Mouse (Mus musculus): ENCODE results near the gene Trip6.
A peak's percentile ranks its signal among the peaks of the same experiment; 100 is the strongest.

- TF ChIP-seq PAX5 (IDR thresholded peaks at IDR 0.05; ENCODE audit: low read length) = no peak
- peak in 1 of 2 experiments; percentile 55; a peak in 2 of 4 replicates for TF ChIP-seq CTCF (conservative IDR thresholded peaks at IDR 0.05 in 1 of 2, IDR thresholded peaks at IDR 0.05 in 1 of 2; ENCODE audit: low read depth in 2 of 2, low read length in 2 of 2)
- TF ChIP-seq ETS1 (conservative IDR thresholded peaks at IDR 0.05; ENCODE audit: low read depth, low read length) = no peak
- no peak for TF ChIP-seq POLR2A (IDR thresholded peaks at IDR 0.05; ENCODE audit: low read depth, low read length)
- TF ChIP-seq HCFC1 (IDR thresholded peaks at IDR 0.05; ENCODE audit: low read depth, low read length) = no peak
- no peak for TF ChIP-seq JUND (conservative IDR thresholded peaks at IDR 0.05; ENCODE audit: low read depth, low read length)
- TF ChIP-seq ZC3H11A (IDR thresholded peaks at IDR 0.05; ENCODE audit: low read depth, low read length) = no peak
- no peak for TF ChIP-seq EP300 (IDR thresholded peaks at IDR 0.05; ENCODE audit: low read length)
- TF ChIP-seq MAZ (IDR thresholded peaks at IDR 0.05; ENCODE audit: low read depth, low read length) = no peak
- no peak for TF ChIP-seq MAX (IDR thresholded peaks at IDR 0.05; ENCODE audit: low read length)
- TF ChIP-seq USF2 (conservative IDR thresholded peaks at IDR 0.05; ENCODE audit: low read depth, low read length) = no peak
- TF ChIP-seq UBTF (IDR thresholded peaks at IDR 0.05; ENCODE audit: low read depth, low read length) = no peak
These were observed 36.6 kb downstream of the Trip6 start for GRCm38 (mm10) chr5:137277360-137278342.
